Mouse (Mus musculus) inflammation-experienced regulatory T-cells, adult 6 months (primary cell): ENCODE results near the gene Dad1. TPM values are rescaled to one million over a fixed set of nuclear protein-coding genes. Genes with fewer than 3 reads are reported as not detected.
"Not testable (repeated sequence)": the region's sequence is repeated elsewhere in the genome, so short reads cannot be mapped to it uniquely, and the experiment has no call there.

Experiments
- ATAC-seq: one replicate; pipeline ENCODE4 v1.8.0; 2017
- polyA plus RNA-seq, 3 experiments: library from polyadenylated mRNA; unstranded; fragments of 100-300 nt; shearing (Covaris generic); gene quantifications; one replicate each; pipeline ENCODE4 v1.2.1; 2017

The Dad1 gene
- polyA plus RNA-seq, 3 experiments from 2014 or later: 393 to 515 (median 490) TPM

DNA sequence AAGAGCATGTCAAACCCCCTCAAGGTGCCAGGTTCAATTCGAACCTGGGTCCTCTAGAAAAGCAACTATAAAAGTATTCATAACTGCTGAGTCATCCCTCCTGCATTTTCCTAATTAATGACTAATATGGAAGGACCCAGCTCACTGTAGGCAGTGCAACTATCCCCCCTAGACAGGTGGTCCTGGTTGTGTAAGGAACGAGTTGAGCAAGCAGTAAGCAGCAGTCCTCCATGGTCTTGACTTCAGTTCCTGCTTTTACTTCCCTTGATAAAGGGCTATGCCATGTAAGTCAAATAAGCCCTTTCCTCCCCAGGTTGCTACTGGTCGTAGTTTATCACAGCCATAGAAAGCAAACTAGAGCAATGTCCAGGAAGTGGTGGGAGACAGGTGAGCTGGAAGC, 7.7 kb downstream of the Dad1 start:
- no peak for ATAC-seq

DNA sequence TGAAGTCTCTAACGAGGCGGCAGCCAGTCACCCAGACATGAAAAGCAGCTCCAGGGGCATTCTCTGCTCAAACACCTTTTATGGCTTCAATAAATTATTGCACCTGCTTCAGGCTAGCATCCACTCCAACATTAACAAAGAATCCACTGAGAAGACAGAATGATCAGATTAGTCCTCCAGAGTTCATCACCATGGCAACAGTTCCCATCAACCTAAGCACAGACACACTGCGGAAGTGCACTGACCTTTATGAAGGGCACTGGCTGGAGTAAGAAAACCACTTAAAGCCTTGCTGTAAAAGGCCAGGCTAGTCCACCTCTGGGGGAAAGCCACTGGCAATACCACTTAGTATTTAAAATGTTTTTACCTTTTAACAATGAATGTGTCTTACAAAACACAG, 9.7 kb downstream of the Dad1 start:
- peak; percentile 43 for ATAC-seq

DNA sequence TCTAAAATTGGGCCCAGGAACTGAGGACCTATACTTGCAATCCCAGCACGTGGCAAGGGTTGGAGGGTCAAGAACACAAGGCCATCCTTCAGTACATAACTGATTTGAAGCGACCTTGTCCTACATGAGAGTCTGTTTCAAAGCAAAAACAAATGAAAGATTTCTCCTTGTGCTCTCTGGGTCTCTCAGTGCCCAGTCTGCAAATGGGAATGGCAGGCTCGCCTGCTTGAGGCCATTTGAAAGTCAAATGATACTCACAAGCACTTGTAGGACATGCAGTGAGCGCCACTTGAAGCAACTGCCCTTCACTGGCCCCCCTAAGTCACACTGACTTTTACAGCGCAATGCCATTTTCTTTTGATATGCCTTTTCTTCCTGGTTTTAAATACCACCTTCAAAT, 13.4 kb downstream of the Dad1 start:
- ATAC-seq: no peak

DNA sequence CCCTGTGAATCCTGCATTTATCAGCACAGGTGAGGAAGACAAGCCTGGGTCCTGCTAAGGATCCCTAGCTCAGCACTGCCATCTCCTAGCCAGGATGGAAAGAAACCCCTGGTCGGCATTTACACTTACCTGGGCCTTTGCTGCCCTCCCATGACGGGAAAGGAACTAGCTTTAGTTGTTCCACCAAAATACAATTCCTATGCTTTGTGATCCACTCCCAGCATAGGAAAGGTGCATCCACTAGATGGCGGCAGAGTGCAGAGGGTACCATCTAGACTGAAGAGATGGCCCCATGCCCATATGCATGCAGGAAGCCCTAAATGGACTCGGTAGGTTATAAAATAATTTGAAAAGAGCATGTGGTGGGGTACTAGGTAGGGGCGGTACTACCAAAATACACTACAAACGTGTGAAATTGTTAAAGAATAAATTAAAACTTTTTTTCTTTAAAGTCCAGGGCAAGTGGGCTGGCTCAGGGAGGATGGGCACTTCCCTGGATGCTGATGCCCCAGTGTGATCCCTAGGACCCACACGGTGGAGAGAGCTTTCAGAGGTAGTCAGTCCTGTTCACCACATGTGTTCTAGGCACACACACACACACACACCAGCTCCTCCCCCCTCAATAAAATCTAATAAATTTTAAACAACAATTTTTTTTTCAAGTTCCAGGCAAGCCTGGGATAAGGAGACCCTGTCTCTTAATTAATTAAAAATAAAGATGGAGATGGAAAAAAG, 14.7 kb downstream of the Dad1 start:
- ATAC-seq: peak; percentile 92

DNA sequence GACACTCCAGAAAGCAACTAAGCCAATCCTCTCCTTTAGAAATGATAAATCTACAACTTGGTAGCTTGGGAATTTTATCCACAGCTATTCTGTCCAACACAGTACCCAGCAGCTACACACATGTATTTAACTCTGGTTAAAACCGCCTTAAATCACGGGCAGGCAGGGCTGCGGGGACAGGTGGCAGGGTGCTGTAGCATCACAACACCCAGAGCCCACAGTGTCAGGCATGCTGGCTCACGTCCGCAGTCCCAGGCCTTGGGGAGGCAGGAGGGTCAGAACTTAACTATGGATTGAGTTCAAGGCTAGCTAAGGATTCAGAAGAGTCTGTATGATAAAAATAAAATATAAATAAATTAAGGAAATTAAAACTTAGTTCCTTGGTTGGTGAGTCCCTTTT, 17.0 kb downstream of the Dad1 start:
- ATAC-seq: no peak

DNA sequence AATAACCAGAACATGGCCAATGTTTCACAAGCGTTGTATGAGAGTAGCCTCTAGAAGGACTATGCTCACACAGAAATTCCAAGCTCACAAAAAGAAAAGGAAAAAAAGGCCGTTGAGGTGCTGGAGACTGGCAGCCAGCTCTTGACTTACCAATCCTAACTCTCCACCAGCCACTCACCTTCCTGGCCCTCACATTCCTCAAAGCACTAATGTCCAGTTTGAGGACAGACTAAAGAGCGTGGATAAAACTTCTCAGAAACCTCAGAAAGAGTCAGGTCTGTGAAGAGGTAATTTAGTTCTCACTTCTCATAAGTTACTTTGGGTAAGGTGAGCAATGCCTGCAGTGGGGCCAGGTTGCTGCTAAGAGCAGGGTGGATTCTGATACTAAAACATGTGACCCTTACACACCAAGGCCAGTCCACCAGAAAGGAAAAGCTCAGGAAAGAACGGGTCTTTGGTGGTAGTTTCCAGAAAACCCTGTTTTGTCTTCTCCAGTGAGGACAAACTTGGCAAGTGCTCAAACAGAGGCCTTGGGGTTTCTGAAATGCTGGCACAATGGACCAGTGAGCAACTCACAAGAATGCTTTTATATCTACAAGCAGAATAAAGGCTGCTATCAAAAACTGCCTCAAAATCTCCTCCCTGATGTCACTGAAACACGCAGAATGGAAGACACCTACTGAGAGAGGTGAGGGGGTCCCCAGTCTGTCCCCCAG, 17.9 kb downstream of the Dad1 start:
- ATAC-seq: no peak

GRCm38 (mm10) chr14:54234231-54235040, 19.5 kb downstream of the Dad1 start:
- ATAC-seq: no peak

GRCm38 (mm10) chr14:54233559-54234143, 20.3 kb downstream of the Dad1 start:
- ATAC-seq: no peak

GRCm38 (mm10) chr14:54232811-54233558, 20.9 kb downstream of the Dad1 start:
- peak; percentile 88 for ATAC-seq

DNA sequence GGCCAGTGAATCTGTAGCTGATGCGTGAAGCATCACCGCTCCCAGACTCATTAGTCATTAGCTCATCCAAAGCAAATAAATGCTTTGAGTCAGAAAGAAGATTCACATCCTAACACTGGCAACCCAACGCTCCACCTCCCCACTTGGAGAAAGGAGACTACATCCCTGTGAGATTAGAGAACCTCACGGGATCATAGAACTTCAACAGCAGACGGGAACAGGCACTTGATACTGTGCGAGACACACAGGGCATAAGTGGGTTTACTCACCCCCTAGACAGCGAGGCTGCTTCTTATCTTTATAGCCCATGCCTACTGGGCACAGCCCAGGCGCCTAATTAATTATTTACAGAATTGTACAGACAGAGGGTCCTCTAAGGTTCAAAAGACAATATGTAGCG, 21.8 kb downstream of the Dad1 start:
- no peak for ATAC-seq

- peak; percentile 10 for ATAC-seq
Measured at GRCm38 (mm10) chr14:54231176-54231956, 22.5 kb downstream of the Dad1 start.

DNA sequence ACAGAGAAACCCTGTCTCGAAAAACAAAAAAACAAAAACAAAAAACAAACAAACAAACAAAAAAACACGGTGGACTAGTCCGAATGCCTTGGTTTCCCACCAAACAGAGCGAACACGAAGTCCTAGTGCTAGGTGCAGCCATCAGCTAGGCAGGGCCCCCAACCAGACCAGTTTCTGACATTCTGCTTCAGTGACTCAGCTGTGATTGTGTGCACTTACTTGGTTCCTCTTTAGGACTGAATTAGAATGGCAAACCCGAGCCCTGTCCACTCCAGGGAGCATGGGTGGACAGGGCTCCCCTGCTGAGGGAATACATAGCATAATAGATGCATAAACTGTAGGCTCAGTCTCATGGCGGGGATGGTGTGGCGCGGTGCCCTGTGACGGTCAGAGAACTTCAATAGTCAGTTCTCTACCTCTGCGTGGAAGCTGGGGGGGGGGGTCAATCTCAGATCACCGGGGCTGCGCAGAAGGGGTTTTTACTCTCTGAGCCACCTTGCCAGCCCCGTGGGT, 23.2 kb downstream of the Dad1 start:
- ATAC-seq: no peak

DNA sequence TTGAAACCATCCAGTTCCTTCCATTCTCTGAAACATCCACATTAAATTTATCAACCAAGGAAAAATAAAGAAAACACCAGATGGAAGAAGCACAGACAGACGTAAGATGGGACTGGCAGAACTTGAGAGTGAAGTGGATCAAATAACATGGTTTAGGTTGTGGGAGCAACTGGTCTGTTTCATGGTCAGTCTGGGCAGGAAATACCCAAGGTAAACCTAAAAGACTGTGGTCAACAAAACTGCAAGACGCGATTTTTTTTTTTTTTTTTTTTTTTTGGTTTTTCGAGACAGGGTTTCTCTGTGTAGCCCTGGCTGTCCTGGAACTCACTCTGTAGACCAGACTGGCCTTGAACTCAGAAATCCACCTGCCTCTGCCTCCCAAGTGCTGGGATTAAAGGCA, 24.1 kb downstream of the Dad1 start:
- ATAC-seq: not testable (repeated sequence)

DNA sequence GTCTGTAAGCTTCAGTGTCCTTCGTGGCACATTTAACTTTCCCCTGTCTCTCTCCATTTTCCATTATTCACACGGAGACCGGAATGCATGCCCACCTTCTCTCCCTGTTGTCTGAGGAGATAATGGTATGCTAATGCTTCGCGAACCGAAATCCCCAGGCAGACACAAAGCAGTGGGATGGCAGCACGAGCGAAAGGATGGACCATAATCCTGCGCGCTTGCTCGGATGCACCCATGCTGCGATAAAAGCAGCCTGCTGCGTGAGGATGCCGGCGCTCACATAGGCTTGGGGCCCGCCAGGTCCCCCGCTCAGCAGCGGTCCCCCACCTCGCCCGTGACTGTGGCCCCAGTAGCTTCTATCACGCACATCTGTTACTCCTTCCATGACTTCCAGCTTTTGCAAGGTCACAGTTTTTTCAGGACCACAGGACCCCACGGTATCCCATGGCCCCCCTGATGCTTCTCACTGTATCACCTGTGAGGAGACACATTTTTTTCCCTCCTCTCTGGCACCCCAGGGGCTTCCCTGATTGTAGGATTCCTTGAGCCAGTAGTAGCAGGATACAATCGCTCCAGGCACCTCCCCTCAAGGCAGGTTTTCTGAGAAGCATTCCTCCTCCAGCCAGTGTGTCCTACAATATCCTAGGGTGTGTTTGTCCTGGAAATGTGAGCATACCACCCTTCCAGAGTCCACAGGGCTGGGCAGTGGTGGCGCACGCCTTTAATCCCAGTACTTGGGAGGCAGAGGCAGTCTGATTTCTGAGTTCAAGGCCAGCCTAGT, 24.8 kb downstream of the Dad1 start:
- ATAC-seq: no peak

- no peak for ATAC-seq
Measured at GRCm38 (mm10) chr14:54228501-54228900, 25.4 kb downstream of the Dad1 start.

- ATAC-seq: peak; percentile 10
Measured at GRCm38 (mm10) chr14:54227911-54228451, 25.9 kb downstream of the Dad1 start.

GRCm38 (mm10) chr14:54226911-54227811, 26.7 kb downstream of the Dad1 start:
- peak; percentile 64 for ATAC-seq

DNA sequence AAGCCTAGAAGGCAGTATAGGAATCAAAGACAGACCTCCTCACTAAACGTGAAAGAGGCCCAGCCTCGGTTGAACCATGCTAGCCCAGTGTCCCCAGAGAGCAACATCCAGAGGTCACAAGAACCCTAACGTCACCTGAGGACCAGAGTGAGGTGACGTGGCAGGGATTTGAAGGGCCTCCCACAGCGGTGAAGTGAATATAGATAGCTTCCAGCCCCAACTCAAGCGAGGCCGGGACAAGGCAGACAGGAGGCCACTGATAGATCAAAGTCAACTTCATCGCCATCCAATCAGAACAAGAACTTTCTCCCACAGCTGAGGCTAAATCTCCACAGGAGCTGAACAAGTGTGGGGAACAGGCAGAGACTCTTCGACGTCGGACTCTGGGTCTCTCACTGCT, 28.2 kb downstream of the Dad1 start:
- no peak for ATAC-seq
